Mouse (Mus musculus): ENCODE measurements at regions not wholly inside any gene's neighbourhood (a gene's known extent, or its start where the extent isn't known, plus 50 kb on each side); places are given as distances from the start of the nearest gene placed in this dataset.

DNA sequence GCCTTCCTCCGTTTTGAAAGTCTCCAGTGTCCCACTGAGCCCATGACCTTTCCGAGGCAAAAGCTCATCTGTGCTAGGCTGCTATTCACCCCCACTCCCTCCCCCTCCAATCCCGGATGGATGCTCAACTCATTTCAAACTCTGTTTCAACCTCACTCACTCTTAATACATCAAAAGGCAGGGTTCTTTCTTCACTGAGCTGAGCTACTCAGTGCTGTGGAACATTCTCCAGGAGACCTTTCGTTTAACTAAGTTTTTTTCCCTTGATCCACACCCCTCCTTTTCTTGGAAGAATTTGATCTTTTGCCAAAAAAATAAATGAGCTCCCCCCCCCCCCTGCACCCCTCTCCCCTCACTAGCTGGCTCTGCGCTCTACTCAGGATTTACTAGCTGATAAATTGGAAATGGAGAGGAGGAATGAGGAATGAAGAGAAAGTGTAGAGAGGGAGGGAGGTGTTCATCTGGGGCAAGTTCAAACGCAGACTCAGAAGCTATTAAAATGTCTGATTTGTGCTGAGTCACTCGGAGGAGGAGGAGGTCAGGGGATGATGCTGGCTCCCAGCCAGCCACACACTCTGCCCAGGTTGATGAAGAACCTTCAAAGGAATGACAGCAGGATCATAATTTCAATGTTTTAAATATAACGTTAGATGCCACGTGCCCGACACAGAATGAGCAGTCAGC lies 491.5 kb upstream of the Tnp1 start:
- CTCF ChIA-PET, result interaction anchor here (1.3 kb wide), 1 partner anchor 28 kb away, joined by 3 read pairs; no protein-coding TSS in a partner anchor
- H3K27me3 ChIP-seq, result no peaks in the 10 kb centered on the region
- POLR2A ChIA-PET, result interaction anchor here (0.5 to 0.6 kb wide), 2 partner anchors 205 to 1620 kb away, joined by 5 read pairs; no protein-coding TSS in a partner anchor
- ATAC-seq (peak; percentile 17), DNase-seq (ENCODE audit: low read depth, low spot score) (peak; percentile 28)
- in situ Hi-C loops (cut with MboI; ENCODE audit: low pct_unique_long_range_greater_than_20kb), result no loop called here
- TF ChIP-seq CTCF (IDR thresholded peaks at IDR 0.05), result no peak

DNA sequence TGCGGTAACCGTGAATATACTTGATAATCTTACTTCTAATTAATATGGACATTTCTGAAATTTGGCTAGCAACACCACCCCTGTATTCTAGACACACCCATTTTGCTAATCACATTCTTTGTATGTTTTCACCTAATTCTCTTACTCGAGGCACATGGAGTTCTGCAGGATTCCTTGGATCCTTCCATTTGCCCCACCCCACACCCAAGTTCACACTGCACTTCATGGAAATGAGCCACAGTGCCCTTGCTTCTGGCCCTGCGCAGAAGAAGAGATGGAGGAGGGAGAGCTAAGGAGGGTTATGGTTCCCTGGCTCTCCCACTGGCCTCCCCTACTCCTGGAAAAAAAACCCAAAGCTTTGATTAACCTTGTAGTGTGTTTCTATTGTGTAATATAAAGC lies 487.9 kb upstream of the Tnp1 start:
- no peak for ATAC-seq
- TF ChIP-seq CTCF (IDR thresholded peaks at IDR 0.05), result no peak
- no peak for DNase-seq (ENCODE audit: low read depth, low spot score)
- ChIA-PET POLR2A (interaction anchor here (0.6 kb wide), 1 partner anchor 12 kb away, joined by 4 read pairs; no protein-coding TSS in a partner anchor), CTCF (no interaction called here)
- no peaks in the 10 kb centered on the region for H3K27me3 ChIP-seq
- in situ Hi-C loops (cut with MboI; ENCODE audit: low pct_unique_long_range_greater_than_20kb), result no loop called here

DNA sequence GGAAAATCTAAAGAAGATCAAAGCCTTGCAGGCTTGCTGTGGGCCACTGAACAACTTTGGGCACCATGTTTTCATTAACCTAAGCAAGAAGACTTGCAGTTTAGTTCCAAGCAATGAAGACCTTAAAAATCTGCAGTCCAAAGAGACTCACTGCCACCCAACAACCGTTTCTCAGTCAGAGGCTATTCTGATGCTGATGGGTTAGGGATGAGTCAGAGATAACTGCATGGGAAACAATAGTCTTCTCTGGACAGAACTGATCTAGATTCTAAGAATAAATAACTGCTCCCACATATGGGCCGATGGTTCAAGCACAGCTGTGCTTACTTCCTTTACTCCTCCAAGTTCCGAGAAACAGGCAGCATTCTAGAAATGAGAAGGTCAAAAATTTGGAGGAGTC lies 485.0 kb upstream of the Tnp1 start:
- POLR2A ChIA-PET, result no interaction called here

DNA sequence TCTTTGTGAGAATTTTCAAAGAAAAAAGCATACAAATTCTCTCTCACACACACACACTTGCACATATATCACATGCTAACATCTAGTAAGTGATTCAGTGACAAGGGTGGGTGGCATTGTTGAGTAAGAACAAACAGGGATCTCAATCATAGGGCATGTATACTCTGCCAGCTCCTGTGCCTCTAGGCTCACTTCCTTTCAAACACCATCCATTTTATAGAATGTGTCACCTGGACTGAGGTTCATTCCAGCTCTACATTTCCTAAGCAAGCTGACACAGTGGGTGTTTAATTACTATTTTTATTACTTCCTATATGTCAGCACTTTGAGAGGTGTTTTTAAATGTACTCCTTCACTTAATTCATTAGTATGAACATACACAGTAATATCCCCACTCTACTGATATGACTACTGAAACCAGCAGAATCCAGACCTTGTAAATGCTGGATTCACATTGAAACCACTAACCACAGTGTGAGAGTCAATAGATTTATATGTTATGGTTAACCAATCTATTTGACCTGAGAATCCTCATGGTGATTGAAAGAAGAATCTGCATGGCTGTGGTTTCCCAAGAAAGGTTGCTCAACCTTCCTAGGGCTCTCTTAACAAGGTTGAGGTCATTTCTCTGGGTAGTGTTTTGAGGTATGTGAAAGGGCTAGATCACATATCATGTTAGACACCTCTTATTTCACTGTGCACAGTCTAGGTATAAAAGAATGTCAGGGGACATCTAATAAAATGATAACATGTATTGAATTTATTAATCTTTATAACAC lies 480.5 kb upstream of the Tnp1 start:
- peak; percentile 8 for ATAC-seq

More for the DNA sequence above, 485.0 kb upstream of the Tnp1 start:
- in situ Hi-C loops (cut with MboI; ENCODE audit: low pct_unique_long_range_greater_than_20kb), result no loop called here
- H3K27me3 ChIP-seq, result no peaks in the 10 kb centered on the region
- DNase-seq (ENCODE audit: low read depth, low spot score) (no peak), ATAC-seq (no peak)
- CTCF ChIA-PET, result no interaction called here
- no peak for TF ChIP-seq CTCF (IDR thresholded peaks at IDR 0.05)

DNA sequence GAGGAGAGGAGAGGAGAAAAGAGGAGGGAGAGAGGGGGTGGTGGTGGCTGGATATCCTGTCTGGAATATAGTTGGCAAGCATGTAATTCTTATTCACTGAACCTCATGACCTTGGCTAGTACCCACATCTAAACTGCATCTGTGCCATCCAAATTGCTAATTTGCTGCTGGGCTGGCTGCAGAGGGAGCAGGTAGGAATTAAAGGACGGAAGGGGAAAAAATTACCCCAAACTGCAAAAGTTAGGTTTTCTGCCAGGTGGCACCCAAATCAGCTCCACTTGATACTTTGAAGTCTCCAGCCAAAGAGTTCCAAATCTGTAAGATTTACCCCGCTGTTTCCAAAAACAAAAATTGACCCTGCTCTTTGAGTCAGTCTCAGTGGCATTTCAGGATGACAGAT lies 466.2 kb upstream of the Tnp1 start:
- ATAC-seq, result no peak
- no peaks in the 10 kb centered on the region for H3K27me3 ChIP-seq
- no peak for TF ChIP-seq CTCF (IDR thresholded peaks at IDR 0.05)
- CTCF ChIA-PET, result no interaction called here
- DNase-seq (ENCODE audit: low read depth, low spot score), result no peak
- in situ Hi-C loops (cut with MboI; ENCODE audit: low pct_unique_long_range_greater_than_20kb), result no loop called here
- POLR2A ChIA-PET, result no interaction called here

More for the DNA sequence above, 480.5 kb upstream of the Tnp1 start:
- POLR2A ChIA-PET, result no interaction called here
- TF ChIP-seq CTCF (IDR thresholded peaks at IDR 0.05), result no peak
- CTCF ChIA-PET, result no interaction called here
- no peaks in the 10 kb centered on the region for H3K27me3 ChIP-seq
- in situ Hi-C loops (cut with MboI; ENCODE audit: low pct_unique_long_range_greater_than_20kb), result no loop called here
- no peak for DNase-seq (ENCODE audit: low read depth, low spot score)

DNA sequence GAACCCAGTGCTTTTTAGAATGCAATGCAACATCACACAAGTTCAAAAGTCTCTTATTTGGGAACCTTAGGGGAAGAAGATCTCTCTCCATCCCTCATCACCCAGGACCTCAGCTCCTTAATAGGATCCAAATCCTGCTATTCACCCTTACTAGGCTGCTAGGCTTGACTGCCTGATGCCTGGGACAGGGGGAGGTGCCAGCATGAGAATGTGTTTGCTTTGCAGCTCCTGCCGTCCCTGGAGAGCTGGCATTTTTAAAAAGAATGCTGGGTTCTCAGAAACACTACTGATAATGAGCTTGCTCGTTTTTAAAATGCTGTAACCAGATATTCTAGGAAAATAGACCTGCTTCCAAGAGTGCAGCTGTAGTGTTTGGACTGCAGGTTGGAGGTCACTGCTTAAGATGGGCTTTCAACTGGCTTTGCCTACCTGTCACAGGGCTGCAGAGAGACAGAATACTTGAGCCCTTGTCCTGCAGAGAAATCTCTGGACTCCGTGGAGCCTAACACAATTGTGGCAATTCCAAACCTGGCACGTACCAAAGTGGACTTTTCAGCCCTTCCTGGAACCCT lies 463.7 kb upstream of the Tnp1 start:
- ATAC-seq (no peak), DNase-seq (ENCODE audit: low read depth, low spot score) (no peak)
- no peak for TF ChIP-seq CTCF (IDR thresholded peaks at IDR 0.05)
- CTCF ChIA-PET, result interaction anchor here (1.1 to 1.3 kb wide), 2 partner anchors 9 to 28 kb away, joined by 3 to 4 read pairs; no protein-coding TSS in a partner anchor
- POLR2A ChIA-PET, result no interaction called here
- in situ Hi-C loops (cut with MboI; ENCODE audit: low pct_unique_long_range_greater_than_20kb), result no loop called here
- H3K27me3 ChIP-seq, result no peaks in the 10 kb centered on the region

DNA sequence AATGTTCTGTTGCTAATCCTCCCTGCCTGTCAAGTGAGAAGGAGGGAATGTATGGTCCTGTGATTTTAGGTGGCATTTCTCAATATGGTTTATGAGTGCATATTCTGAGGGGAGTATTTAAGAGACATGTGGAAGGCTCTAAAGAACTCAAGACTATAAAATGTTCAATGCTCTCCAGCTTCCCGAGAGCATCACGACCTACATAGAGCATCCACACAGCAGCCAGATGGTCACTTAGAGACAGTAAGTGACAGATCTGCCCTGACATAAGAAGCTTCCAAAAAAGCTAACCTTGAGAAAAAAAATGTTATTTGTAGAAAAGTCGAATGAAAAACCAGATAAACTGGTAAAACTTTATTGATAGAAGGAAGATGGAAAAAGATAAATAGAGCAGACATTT lies 444.9 kb upstream of the Tnp1 start:
- ChIA-PET POLR2A (no interaction called here), CTCF (no interaction called here)
- ATAC-seq (no peak), DNase-seq (ENCODE audit: low read depth, low spot score) (no peak)
- in situ Hi-C loops (cut with MboI; ENCODE audit: low pct_unique_long_range_greater_than_20kb), result no loop called here
- TF ChIP-seq CTCF (IDR thresholded peaks at IDR 0.05), result no peak
- no peaks in the 10 kb centered on the region for H3K27me3 ChIP-seq

DNA sequence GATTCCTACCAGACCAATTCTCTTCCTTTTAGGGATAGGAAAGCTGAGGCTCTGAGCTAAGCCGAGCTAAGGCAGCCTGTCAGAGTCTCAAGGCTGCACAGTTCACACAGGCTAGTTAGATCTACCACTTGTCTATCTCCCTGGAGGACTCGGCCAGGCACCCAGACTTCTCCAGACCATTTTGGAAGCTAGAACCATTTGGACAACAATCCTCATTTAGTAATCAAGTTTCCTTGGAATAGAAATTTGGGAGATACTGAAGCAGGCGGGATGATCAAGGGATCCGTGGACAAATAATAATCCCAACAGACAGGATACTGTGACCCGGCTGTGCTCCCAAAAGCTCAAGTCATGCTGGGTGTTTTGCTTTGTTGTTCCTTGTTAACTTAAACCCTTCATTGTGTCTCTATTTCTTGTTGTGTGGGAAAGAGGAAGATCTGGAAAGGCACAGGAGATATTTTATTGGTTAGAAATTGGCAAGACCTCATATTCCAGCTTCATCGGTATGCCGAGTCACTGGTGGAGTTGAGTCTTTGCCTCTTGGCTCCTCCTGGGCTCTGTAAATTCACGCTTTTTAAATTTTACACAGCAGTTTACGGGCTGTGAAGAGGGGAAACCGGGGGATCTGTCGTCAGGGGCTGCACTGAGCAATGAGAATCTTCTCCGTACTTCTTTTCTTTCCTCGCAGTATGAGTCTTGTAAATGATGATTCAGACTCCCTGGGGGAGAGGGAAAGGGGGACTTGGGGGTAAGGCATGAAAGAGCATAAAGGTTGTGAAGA lies 444.2 kb upstream of the Tnp1 start:
- ChIA-PET POLR2A (interaction anchor here (0.6 kb wide), 1 partner anchor 50 kb away, joined by 5 read pairs; no protein-coding TSS in a partner anchor), CTCF (no interaction called here)
- in situ Hi-C loops (cut with MboI; ENCODE audit: low pct_unique_long_range_greater_than_20kb), result no loop called here
- TF ChIP-seq CTCF (IDR thresholded peaks at IDR 0.05), result no peak
- no peaks in the 10 kb centered on the region for H3K27me3 ChIP-seq
- DNase-seq (ENCODE audit: low read depth, low spot score), result no peak
- no peak for ATAC-seq

DNA sequence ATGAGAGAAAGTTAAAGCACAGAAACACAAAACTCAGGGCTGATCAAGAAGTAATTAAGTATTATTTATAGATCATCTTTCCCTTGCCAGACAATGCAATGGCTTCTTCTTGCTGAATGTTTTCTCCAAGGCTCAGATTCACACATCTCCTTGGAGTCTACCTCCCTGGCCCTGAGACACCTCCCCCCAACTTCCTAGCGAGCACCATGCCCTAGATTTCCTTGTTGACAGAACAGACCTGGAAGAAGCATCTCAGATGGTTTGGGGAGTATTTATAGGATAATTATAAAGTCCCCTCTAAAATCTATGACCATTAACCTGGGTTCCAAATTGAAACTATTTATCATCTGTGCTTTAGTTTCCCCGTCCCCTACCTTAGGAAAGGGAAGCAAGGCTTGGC lies 441.6 kb upstream of the Tnp1 start:
- CTCF ChIA-PET, result no interaction called here
- in situ Hi-C loops (cut with MboI; ENCODE audit: low pct_unique_long_range_greater_than_20kb), result no loop called here
- DNase-seq (ENCODE audit: low read depth, low spot score), result no peak
- ATAC-seq, result no peak
- TF ChIP-seq CTCF (IDR thresholded peaks at IDR 0.05), result no peak
- POLR2A ChIA-PET, result no interaction called here
- no peaks in the 10 kb centered on the region for H3K27me3 ChIP-seq

DNA sequence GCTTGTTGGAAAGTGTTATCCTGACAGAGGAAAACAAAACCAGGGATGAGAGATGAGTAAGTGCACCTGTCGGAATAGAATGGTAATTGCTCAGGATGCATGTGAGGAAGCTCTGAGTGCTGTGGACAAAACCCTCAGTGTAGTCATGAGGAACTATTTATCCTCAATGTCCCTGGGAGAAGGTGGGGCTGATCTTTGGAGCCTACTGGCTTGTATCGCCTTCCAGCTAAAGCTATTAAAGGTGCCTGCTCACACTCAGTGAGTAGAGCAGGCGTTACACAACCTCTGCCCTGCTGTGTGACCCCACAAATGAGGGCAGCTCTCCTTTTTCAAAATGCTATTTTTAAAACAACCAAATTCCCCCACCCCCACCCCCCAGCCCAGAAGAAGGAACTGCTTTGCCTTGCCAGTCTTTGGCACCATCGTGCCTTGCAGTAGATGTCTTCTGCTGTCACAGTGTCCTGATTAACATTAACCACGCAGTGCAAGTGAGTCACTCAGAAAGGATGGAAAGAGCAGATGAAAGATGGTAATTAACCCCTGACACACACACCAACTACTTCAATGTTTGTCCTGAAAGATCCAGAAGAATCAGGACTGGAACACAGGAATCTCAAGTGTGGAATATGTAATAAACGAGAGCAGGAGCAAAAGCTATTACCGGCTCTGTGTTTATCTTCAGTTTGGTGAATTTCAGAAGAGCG lies 440.8 kb upstream of the Tnp1 start:
- POLR2A ChIA-PET, result interaction anchor here (1.0 kb wide), 1 partner anchor 9 kb away, joined by 4 read pairs; no protein-coding TSS in a partner anchor
- DNase-seq (ENCODE audit: low read depth, low spot score) (no peak), ATAC-seq (no peak)
- no peak for TF ChIP-seq CTCF (IDR thresholded peaks at IDR 0.05)
- in situ Hi-C loops (cut with MboI; ENCODE audit: low pct_unique_long_range_greater_than_20kb), result no loop called here
- CTCF ChIA-PET, result no interaction called here
- no peaks in the 10 kb centered on the region for H3K27me3 ChIP-seq
